Mouse (Mus musculus) small intestine, adult 2 months (tissue): ENCODE measurements around the gene Apbb2. TPM values are rescaled to one million over a fixed set of nuclear protein-coding genes. Genes with fewer than 3 reads are reported as not detected.

ENCODE experiments used
- H3K27ac ChIP-seq: fragments of 200-500 bp; 2 replicates; pipeline ENCODE4 v1.5.1; 2012; ENCODE audit warnings: low read depth, low read length, control low read depth, inconsistent platforms; ENCODE audit not compliant: insufficient read depth
- H3K27me3 ChIP-seq: fragments of 200-500 bp; 2 replicates; pipeline ENCODE4 v1.6.1; 2012; ENCODE audit warnings: mild to moderate bottlenecking, moderate library complexity, low read length, inconsistent platforms; ENCODE audit not compliant: control insufficient read depth, insufficient read depth
- H3K36me3 ChIP-seq: fragments of 200-500 bp; 2 replicates; pipeline ENCODE4 v1.6.1; 2012; ENCODE audit warnings: mild to moderate bottlenecking, low read length, control low read depth, inconsistent platforms; ENCODE audit not compliant: control insufficient read depth, insufficient read depth
- H3K4me1 ChIP-seq: fragments of 200-500 bp; 2 replicates; pipeline ENCODE4 v1.6.1; 2012; ENCODE audit warnings: low read length, inconsistent platforms, mixed read lengths; ENCODE audit not compliant: control insufficient read depth, insufficient read depth, insufficient read length
- H3K4me3 ChIP-seq: fragments of 200-500 bp; 2 replicates; pipeline ENCODE4 v1.5.1; 2012; ENCODE audit warnings: low read depth, mild to moderate bottlenecking, control low read depth, inconsistent platforms, low read length, moderate library complexity
- CTCF ChIP-seq: fragments of 200-500 bp; IDR thresholded peaks from 2 replicates; pipeline ENCODE4 v1.5.1; 2012; ENCODE audit warnings: low read depth, mild to moderate bottlenecking, control low read depth, inconsistent platforms, low read length, moderate library complexity, mixed read lengths; ENCODE audit not compliant: insufficient replicate concordance, insufficient read length; ENCODE audit errors: extremely low read depth
- POLR2A ChIP-seq: fragments of 200-500 bp; IDR thresholded peaks from 2 replicates; pipeline ENCODE4 v1.6.1; 2012; ENCODE audit warnings: low read depth, mild to moderate bottlenecking, control low read depth, inconsistent platforms, low read length, moderate library complexity
- WGBS: fragments of 180-500 bp; shearing (Covaris S2); methylation state at CpG from one replicate; pipeline ENCODE4 v1.1.7; 2018; 5-methylcytosine and 5-hydroxymethylcytosine counted together
- polyA plus RNA-seq: library from polyadenylated mRNA; depleted of rRNA; stranded (reverse); fragments of >200 nt; gene quantifications from 2 replicates; pipeline ENCODE4 v1.2.3, GENCODE M21; 2012

Apbb2 gene
- polyA plus RNA-seq, 1 experiment: 8.3 TPM

DNA sequence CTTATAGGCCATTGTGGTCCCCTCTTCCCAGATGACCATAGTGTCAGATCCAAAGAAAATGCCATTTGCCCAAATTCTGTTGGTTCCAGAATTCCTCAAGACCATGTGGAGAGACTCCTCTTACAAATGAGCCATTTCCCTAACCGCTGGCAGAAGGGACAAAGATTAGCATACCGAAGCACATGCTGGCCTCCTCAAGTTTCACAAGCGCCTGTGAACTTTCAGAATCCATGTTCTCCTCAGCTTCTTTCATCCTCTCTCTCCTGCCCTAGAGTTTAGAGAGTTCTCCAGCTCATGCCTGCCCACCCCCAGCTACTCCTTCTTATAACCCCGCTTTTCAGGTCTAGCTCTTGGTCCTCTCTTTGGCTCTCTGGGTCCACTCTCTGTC lies 35.6 kb downstream of the Apbb2 start:
- H3K4me3 ChIP-seq: no peak overlapping the region
- TF ChIP-seq CTCF: no peak
- no peak for TF ChIP-seq POLR2A
- WGBS: 79% methylated on average over 4 of the region's 4 CpGs
- no peaks in the 10 kb centered on the region for H3K36me3 ChIP-seq
- no peak overlapping the region for H3K27ac ChIP-seq
- no peaks in the 10 kb centered on the region for H3K4me1 ChIP-seq
- H3K27me3 ChIP-seq: no peaks in the 10 kb centered on the region

DNA sequence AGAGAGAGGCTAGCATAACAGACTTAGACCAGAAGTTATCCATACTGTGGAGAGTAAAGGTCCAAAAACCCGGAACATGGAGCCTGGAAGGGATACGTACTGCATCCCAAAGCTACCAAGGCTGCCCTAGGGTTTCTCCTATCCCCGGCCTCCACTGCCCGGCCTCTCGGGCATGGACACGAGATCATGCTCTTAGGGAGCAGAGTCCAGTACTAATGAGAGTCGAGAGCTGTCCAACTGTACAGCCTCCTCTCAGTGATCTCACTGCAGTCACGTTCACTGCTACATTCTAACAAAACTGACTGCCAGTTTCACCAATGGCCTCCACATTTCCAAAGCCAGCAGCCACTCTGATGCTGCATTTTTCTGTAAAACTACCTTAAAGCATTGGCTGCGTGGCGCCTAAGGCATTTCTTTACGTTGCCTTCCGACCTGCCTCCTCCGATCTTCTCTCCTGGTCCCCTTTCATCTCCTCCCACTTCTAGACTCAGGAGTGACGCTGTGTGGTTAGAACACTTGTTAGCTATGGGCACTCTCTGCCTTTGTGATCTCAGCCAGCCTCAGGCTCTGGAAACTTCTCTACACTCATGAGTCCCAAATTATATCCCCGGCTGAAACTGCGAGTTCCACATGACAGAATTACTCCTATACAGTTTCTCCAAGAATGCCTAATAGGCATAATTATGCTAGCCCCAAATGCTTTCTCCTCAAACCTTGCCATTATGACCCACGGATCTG lies 36.1 kb downstream of the Apbb2 start:
- no peaks in the 10 kb centered on the region for H3K4me1 ChIP-seq
- WGBS: 81% methylated on average over 17 of the region's 17 CpGs
- no peak overlapping the region for H3K27ac ChIP-seq

GRCm38 (mm10) chr5:66579066-66579465 lies 39.5 kb downstream of the Apbb2 start:
- Histone ChIP-seq H3K27me3 (no peaks in the 10 kb centered on the region), H3K4me3 (no peak overlapping the region), H3K4me1 (no peaks in the 10 kb centered on the region), H3K27ac (no peak overlapping the region), H3K36me3 (no peaks in the 10 kb centered on the region)
- TF ChIP-seq CTCF (no peak), POLR2A (no peak)
- 47% methylated on average over 4 of the region's 4 CpGs for WGBS

More for the DNA sequence above, 36.1 kb downstream of the Apbb2 start:
- Histone ChIP-seq H3K4me3 (no peak overlapping the region), H3K36me3 (no peaks in the 10 kb centered on the region), H3K27me3 (no peaks in the 10 kb centered on the region)
- no peak for TF ChIP-seq CTCF
- no peak for TF ChIP-seq POLR2A

- Histone ChIP-seq H3K4me1 (no peaks in the 10 kb centered on the region), H3K4me3 (no peak overlapping the region), H3K36me3 (no peaks in the 10 kb centered on the region), H3K27ac (no peak overlapping the region), H3K27me3 (no peaks in the 10 kb centered on the region)
- TF ChIP-seq POLR2A: no peak
- TF ChIP-seq CTCF: no peak
- 78% methylated on average over 9 of the region's 9 CpGs for WGBS
These were observed 42.3 kb downstream of the Apbb2 start for GRCm38 (mm10) chr5:66576299-66576698.

- no peaks in the 10 kb centered on the region for H3K4me1 ChIP-seq
- TF ChIP-seq CTCF: no peak
- no peak for TF ChIP-seq POLR2A
- H3K4me3 ChIP-seq: no peak overlapping the region
- no peak overlapping the region for H3K27ac ChIP-seq
- WGBS: 79% methylated on average over 13 of the region's 13 CpGs
- H3K27me3 ChIP-seq: no peaks in the 10 kb centered on the region
- H3K36me3 ChIP-seq: no peaks in the 10 kb centered on the region
These were observed 43.4 kb downstream of the Apbb2 start for GRCm38 (mm10) chr5:66575148-66575547.

DNA sequence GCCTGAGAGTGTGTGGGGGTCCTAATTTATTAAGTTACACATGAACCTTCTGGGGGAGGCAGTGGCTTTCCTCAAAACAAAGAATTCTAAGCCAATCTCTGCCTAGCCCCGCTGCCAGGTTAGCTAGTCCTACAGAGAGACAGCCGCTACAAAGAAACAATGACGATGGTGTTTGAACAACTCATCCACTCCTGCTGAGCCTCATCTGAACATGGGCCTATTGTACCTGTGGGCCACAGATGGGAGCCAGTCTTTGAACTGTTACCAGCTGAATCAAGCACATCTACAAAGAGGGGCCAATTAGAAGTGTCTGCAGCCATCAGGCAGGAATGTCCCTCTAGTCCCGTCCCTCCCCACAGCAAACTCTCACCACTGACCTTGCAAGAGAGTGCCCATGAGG lies 45.3 kb downstream of the Apbb2 start:
- H3K4me3 ChIP-seq: no peak overlapping the region
- H3K27me3 ChIP-seq: no peaks in the 10 kb centered on the region
- no peak overlapping the region for H3K27ac ChIP-seq
- TF ChIP-seq CTCF: no peak
- TF ChIP-seq POLR2A: no peak
- no peaks in the 10 kb centered on the region for H3K36me3 ChIP-seq
- WGBS: 83% methylated on average over 4 of the region's 4 CpGs
- H3K4me1 ChIP-seq: no peaks in the 10 kb centered on the region

DNA sequence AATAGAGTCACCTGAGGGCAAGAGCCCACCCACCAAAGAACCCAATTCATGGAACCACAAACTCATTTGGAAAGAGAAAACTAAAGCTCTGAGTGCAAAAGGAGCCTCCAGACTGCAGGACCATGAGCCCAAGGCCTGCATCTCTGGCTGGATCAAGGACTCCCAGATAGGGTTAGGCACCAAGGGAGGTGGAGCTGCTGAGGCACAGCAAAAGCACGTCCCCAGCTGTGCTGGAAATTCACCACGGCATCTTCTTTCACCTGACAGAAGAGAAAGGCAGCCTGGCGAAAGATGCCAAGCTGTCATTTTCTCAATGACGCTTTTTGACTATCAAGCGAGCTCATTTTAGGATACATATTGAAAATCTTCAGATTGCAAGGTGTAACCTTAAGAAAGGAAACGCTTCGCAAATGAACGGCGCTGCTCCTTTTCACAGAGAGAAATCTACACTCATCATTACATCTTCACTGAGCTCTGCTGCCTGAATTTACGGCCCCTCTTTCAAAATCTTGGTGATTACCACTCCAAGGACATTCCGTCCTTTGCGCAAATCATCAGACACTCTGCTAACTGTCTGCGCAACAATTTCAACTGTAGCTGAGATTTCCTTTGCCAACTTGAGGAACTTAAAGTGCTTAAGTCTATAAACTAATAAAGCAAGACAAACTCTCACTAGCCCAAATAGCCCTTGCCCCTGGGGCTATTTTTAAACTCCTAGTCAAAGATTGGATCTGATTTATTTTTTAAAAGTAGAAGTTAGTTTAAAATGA lies 46.3 kb downstream of the Apbb2 start:
- Histone ChIP-seq H3K4me3 (no peak overlapping the region), H3K36me3 (no peaks in the 10 kb centered on the region), H3K27me3 (no peaks in the 10 kb centered on the region), H3K4me1 (no peaks in the 10 kb centered on the region), H3K27ac (no peak overlapping the region)
- WGBS: 89% methylated on average over 13 of the region's 13 CpGs
- TF ChIP-seq CTCF (no peak), POLR2A (no peak)
